Mouse (Mus musculus): ENCODE data around the gene Gm34653.

Gm34653 gene

DNA sequence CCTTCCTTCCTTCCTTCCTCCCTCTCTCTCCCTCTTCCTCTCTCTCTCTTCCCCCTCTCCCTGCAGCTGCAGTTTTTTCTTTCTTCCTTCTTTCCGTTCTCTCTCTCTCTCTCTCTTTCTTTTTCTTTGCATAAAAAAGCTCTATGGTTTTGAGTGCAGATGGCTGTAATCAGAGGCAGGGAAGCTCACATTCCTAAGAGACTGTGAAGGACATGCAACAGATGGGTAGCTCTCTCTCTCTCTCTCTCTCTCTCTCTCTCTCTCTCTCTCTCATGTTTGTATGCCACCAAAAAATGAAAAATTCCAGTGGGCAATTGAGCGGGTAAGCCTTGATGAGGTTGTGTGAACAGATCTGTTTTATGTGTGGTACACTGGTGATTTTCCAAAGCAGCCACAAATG is 51.4 kb downstream of the Gm34653 start:
- DNase-seq (ENCODE audit: low spot score): no peak

Data from retina, embryonic 14.5 days (tissue).